Mouse (Mus musculus) thymus, adult 18-20 months (tissue): ENCODE results near the gene Eva1a.

Source experiments
- DNase-seq, 2 experiments: peaks; one replicate each; pipeline ENCODE4 v3.0.0; 2022; ENCODE audit warnings: mixed read lengths in 2 of 2

The Eva1a gene

DNA sequence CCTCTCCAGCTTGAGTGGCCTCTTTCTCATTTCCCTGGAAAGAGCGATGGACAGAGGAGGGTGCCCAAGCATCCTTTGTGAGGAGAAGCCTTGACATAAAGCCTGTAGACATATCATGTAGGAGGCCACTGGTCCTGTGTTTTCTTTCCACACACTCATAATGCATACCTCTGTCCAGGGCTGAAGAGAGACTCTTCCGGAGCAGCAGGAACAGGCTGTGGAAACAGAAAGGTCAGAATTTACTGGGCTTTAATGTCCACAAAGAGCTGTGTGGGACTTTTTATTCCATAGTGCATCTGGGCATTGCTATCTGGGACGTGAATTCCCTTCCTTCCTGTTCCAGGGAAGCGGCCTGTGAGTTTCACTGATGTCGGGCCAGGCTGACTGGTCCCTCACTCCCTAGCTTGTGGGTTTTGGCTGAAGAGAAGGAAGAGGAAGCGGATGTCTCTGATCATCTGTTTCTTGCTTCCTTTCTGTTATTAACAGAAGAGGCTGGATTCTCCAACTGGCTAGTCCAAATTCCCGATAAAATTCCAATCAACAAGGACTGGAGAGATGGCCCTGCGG is 25.8 kb downstream of the Eva1a start:
- no peak for DNase-seq

DNA sequence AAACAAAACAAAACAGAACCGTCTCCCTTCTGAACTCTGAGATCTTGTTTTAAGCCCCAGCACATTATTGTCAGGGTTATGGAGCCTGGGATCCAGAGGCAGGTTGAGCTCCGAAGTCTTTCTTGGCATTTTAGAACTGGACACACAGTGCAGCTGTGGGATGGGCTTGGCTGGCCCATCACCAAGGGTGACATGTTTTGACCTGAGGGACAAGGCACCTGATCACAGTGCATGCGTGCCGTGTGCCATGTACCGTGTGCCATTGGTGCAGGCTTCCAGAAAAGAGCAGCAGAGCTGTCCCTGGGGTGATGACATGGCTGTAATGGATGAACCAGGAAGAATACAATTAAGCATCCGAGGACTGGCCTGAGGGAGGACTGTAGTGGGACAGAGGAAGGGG is 29.6 kb downstream of the Eva1a start:
- DNase-seq, result no peak

- no peak for DNase-seq
Observed at GRCm38 (mm10) chr6:82073011-82073410, 32.2 kb downstream of the Eva1a start.

DNA sequence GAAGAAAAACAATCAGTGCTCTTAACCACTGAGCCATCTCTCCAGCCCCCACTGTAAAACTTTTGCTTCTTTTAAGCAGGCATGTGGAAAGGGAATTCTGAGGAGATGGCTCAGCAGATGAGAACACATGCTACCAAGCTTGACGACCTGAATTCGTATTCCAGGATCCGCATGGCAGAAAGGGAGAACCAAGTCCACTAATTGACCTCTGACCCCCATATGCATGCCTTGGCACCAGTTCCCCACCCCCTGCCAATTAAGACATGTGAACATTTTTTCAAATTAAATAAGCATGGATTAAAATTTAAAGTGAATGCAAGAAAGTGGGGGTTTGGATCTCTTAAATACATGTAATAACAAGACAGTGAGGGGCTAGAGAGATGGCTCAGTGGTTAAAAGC is 32.7 kb downstream of the Eva1a start:
- DNase-seq, result no peak

- DNase-seq, result no peak
Observed at GRCm38 (mm10) chr6:82076364-82076763, 35.5 kb downstream of the Eva1a start.

- no peak for DNase-seq
Observed at GRCm38 (mm10) chr6:82078875-82079274, 38.0 kb downstream of the Eva1a start.

- no peak for DNase-seq
Observed at GRCm38 (mm10) chr6:82083655-82084054, 42.8 kb downstream of the Eva1a start.

DNA sequence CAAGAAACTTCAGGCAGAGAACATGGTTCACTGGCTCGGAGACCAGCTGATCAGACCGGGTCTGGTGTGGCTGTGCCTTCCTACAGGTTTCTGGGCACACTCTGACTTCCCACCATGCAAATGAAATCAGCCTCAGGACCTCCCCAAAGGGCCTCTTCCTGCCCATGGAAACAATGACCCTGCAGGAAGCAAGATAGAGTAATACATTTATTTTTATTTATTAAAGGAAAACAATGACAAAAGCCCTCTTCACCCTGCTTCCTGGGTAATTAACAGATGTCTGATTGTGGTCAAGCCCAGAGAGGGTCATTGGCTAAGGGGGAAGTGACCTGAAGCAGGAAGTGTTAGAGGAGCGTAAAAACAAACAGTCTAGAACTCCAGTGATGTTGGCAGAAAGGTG is 43.4 kb downstream of the Eva1a start:
- DNase-seq, result no peak

- DNase-seq, result no peak
Observed at GRCm38 (mm10) chr6:82085313-82085908, 44.6 kb downstream of the Eva1a start.

GRCm38 (mm10) chr6:82088133-82088532 is 47.3 kb downstream of the Eva1a start:
- DNase-seq, result no peak

GRCm38 (mm10) chr6:82091773-82092172 is 50.9 kb downstream of the Eva1a start:
- no peak for DNase-seq

- no peak for DNase-seq
Observed at GRCm38 (mm10) chr6:82097705-82098104, 56.9 kb downstream of the Eva1a start.

DNA sequence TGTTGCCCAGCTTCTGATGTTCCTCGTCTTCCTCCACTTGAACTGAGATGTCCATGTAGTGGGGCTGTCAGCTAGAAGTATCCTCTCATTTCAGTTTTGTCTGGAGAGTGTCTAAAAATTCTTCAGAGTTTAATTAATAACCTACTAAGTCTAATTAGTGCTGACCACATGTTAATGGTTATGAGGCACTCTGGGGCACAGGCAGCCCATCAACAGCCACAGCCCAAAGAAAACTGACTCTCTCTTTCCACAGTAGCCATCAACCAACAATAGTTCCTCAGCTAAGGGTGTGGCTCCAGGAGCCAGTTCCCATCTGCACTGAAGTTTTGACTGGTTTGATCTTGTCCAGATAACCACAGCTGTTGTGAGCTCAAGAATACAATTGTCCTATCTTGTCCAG is 57.6 kb downstream of the Eva1a start:
- DNase-seq, result no peak

GRCm38 (mm10) chr6:82110473-82110872 is 69.6 kb downstream of the Eva1a start:
- DNase-seq, result no peak

- DNase-seq, result no peak
Observed at GRCm38 (mm10) chr6:82111111-82111510, 70.3 kb downstream of the Eva1a start.

DNA sequence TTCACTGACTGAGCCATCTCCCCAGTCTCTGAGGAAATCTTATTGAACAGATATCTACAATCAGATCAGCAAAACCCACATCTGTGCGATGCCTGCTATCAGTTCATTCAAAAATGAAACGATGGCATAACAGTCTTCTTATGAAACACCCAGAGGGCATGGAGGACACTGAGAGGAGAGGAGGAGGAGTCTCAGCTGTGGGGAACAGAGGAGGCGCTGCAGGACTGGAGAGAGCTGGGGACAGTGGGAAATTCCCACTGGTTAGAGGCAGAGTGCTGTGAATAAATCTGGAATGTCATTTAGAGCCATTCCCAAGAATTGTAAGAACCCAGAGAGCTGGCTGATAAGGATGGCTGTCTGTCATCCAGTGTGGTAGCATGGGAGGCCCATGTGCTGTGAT is 70.7 kb downstream of the Eva1a start:
- DNase-seq, result no peak

DNA sequence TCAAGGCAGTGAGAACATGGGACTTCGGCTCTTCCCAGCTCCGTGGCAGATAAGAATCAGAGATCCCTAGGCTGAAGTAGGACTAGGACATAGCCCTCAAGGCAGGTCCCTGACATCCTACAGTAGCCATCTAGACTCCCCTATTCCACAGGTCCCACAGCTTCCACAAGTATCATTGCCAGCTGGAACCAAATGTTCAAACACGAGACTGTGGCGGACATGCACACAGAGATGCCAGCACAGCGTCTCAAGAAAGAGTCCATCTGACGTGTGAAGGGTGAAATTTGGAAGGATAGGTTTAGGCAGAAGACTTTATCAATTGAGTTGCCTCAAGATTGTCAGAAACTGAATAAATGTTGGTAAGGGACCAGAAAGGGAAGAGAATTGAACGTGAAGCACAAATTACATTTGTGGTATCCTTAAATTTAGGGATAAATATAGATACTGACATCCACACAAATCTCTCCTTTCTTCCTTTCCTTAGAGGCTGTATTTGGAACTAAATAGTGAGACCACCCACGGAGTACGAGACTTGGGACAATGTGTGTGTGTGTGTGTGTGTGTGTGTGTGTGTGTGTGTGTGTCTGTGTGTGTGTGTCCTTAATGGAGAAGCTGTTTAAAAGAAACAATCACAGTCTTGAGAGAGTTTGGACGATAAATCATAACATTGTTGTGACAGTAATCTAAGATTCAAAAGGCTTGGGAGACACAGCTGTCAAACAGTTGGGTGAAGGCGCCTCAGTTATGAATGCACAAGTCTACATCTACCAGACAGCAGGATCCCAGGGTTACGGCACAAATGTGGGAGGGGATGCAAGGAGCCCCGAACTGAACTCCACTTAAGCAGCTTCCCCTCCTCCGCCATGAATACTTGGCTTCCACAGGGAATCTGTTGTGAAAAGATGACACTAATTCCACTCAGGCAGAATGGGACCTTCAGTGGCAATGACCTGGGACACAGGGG is 71.6 kb downstream of the Eva1a start:
- no peak for DNase-seq

DNA sequence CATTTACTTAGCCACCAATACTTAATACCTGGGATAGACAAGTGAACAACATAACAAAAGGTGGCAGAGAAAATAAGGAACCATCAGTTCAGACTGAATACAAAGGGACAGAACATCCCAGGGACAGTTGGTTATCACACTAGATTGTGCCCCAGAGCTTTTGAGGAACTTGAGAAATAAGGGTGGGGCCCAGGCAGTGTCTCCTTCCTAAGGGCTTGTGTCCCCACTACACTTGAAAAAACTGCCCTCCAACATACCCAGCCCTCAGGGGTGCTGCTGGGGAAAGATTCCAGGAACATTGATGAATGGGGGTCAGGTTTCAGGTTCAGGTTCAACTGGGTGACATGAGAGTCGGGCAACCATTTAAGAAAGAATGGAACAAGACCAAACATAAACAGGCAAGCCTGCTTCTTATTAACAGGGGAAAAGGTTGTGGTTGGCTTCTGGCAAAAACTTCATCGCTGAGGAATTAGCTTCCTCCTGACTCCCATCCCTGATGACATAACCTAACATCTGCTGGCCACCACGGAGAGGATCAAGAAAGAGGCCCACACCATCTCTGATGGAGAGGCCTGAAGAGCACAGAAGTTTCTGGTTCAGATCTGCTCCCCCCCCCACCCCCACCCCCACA is 74.6 kb downstream of the Eva1a start:
- DNase-seq, result no peak

DNA sequence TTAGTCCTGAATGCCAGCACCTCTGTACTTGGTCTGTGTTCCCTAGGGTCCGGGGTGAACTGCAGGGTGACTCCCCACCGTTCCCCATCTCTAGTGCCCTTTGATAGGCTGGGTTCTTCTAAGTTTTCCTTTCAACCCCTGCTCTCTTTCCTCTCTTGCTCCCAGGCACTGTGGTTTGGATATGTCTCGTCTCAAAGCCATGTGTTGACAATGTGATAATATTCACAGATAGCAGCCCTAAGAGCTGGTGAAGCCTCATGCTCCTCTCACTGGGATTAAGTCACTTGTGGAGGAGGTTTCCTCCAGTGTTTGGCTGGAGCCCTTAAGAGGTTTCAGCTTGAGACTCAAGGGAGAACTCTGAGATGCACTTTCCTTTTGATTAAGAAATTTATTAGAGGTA is 75.3 kb downstream of the Eva1a start:
- DNase-seq, result no peak

DNA sequence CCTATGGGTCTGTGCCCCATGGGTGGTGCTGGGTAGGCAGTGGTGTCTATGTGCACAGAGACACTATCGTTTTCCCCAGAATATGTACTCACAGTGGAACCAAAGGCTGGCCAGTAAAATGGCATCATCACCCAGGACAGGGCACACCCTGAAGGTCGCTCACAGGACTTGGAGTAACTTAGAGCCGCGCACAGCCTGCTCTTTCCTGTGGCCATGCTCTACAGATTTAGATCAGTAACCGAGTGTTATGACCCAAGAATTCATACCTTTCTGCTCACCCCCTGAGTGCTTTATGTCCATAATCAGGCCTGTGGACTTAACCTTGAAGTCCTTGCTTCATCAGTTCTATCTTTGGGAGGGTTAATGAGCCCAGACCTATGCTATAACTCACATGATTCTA is 77.0 kb downstream of the Eva1a start:
- DNase-seq, result no peak

DNA sequence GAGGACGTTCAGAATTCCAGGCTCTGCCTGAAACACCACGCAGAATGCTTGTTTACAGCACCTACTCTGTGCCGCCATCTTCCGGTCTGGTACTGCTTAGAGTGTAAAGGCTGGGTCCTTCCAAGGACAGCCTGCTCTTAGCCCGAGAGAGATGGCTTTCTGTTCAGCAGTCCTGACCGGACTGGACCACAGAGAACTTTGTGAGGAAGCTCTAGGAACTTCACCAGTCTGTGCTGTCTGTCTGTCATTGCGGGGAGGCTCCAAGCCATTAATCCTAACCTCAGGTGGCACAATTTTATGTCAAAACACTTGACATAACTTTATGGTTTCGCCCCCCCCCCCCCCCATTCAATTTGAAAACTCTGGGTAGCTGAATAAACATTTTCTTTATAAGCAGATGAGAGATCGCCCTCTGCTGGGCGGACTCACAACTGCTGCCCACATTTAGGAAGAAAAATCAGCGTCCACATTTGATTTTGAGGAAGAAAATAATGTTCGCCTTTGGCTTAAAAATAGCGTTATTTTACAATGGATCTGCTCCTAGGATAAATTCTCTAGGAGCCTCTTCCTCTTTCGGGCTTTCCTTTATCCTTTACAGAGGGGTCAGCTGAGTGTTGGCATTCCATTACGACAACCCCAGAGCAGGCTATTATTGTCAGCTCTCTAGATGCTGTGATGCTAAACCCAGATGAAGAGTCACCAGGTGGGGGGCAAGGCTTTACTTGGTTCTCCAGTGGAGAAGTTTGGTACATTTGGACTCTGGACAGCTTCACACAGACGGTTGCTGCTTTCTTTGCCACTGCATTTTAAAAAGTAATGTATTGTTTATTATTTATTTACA is 78.7 kb downstream of the Eva1a start:
- DNase-seq, result no peak

DNA sequence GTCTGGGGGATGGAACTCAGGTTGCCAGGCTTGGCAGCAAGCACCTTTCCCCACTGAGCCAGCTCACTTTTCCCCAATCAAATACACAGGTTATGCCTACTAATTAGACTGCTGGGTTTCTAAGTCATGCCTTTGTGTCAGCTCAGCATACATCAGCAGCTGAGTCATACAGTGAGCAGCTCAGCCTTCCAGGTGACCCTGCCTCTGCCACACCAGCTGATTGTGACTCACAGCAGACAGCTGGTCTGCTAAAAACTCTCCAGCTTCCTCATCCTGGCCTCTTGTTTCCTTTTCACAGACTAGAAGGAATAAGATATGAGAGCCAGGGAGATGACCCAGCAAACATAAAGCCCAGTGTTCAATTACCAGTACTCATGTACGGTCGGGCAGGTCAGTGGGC is 84.3 kb downstream of the Eva1a start:
- DNase-seq, result no peak

DNA sequence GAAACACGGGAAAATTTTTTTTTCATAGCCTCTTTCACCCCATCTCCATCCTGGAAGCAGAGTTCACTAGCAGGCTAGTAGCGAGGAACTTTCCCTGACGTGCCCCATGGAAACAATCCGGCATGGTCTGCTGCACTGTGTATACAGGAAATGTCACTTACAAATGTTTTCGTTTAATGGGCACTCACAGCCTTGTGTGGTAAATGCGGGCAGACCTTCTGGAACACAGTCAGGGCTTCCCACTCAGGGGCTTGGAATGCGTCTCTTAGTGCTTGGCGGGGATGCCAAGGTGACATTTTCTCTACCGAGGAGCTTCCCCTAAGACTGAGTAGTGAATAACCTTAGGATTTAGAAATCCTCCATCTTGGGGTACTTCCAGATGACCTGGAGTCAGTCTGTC is 87.0 kb downstream of the Eva1a start:
- no peak for DNase-seq
